8 mouse cellular contexts compared by ENCODE assay signal in genomic region chr11:117057451-117057850, GRCm38 (mm10). TPM values are rescaled to one million over a fixed set of nuclear protein-coding genes. Genes with fewer than 3 reads are reported as not detected.
A peak's percentile ranks its signal among the peaks of the same experiment; 100 is the strongest.
DNase-seq lines count a peak whose midpoint lies in the region; ATAC-seq and TF ChIP-seq lines count a peak whose summit lies in the region.

No protein-coding gene starts in this region.

- ATAC-seq in lung, postnatal 0 days, result no peak
- peak; percentile 38 for ATAC-seq in forebrain, postnatal 0 days
- ATAC-seq in neural tube, embryonic 15.5 days (ENCODE audit: low FRiP score), result peak; percentile 40; the same call in 1 of the 2 replicates
- no peak for ATAC-seq in activated CD4-positive, CD25-positive, alpha-beta regulatory T cell, adult 4 months

- TF ChIP-seq CTCF in lung, postnatal 0 days (IDR thresholded peaks at IDR 0.05), result peak; percentile 71
- peak; percentile 76 for TF ChIP-seq CTCF in forebrain, postnatal 0 days (IDR thresholded peaks at IDR 0.05; ENCODE audit: low read depth)

- peak; percentile 40 for DNase-seq in lung, postnatal 0 days (ENCODE audit: low spot score)
- no peak for DNase-seq in lung, adult 18-20 months
- peak; percentile 45 for DNase-seq in cerebellum, adult 11 months
- peak; percentile 90 for DNase-seq in forebrain, postnatal 0 days
- peak; percentile 83 for DNase-seq in layer of hippocampus, adult 9-11 months
- no peak for DNase-seq in yolk sac, embryonic 10.5 days (ENCODE audit: low spot score)

- no peak overlapping the region for H3K4me3 ChIP-seq in lung, postnatal 0 days (ENCODE audit: low read depth, low read length)
- no peak overlapping the region for H3K4me3 ChIP-seq in forebrain, postnatal 0 days (ENCODE audit: low read depth, low read length)
- no peak overlapping the region for H3K4me3 ChIP-seq in neural tube, embryonic 15.5 days (replicated peaks)

- no peak overlapping the region for H3K4me2 ChIP-seq in lung, postnatal 0 days (replicated peaks; ENCODE audit: low read depth, low read length)
- no peak overlapping the region for H3K4me2 ChIP-seq in forebrain, postnatal 0 days (ENCODE audit: low read depth)
- H3K4me2 ChIP-seq in neural tube, embryonic 15.5 days, result no peak overlapping the region

- H3K9ac ChIP-seq in lung, postnatal 0 days (replicated peaks; ENCODE audit: low read depth), result no peak overlapping the region
- H3K9ac ChIP-seq in forebrain, postnatal 0 days, result no peak overlapping the region
- H3K9ac ChIP-seq in neural tube, embryonic 15.5 days (replicated peaks), result no peak overlapping the region

- 30% methylated on average over 7 of the region's 7 CpGs for WGBS in lung, postnatal 0 days
- WGBS in forebrain, postnatal 0 days, result 22% methylated on average over 7 of the region's 7 CpGs
- 34% methylated on average over 7 of the region's 7 CpGs for WGBS in neural tube, embryonic 15.5 days

- no peaks in the 10 kb centered on the region for H3K27me3 ChIP-seq in lung, postnatal 0 days (replicated peaks; ENCODE audit: insufficient read depth, low read length)
- no peaks in the 10 kb centered on the region for H3K27me3 ChIP-seq in forebrain, postnatal 0 days (ENCODE audit: insufficient read depth, low read length)
- H3K27me3 ChIP-seq in neural tube, embryonic 15.5 days (replicated peaks), result no peaks in the 10 kb centered on the region; the same call in none of the 2 replicates

- no peaks in the 10 kb centered on the region for H3K4me1 ChIP-seq in lung, postnatal 0 days (ENCODE audit: insufficient read depth, low read depth, low read length)
- H3K4me1 ChIP-seq in forebrain, postnatal 0 days (ENCODE audit: insufficient read depth), result peaks cover 15% of the 10 kb centered on the region
- peaks cover 27% of the 10 kb centered on the region for H3K4me1 ChIP-seq in neural tube, embryonic 15.5 days

- no peaks in the 10 kb centered on the region for H3K9me3 ChIP-seq in lung, postnatal 0 days (ENCODE audit: low read length)
- no peaks in the 10 kb centered on the region for H3K9me3 ChIP-seq in forebrain, postnatal 0 days (ENCODE audit: low read length)
- no peaks in the 10 kb centered on the region for H3K9me3 ChIP-seq in neural tube, embryonic 15.5 days (replicated peaks)

- TF ChIP-seq EP300 in lung, postnatal 0 days (IDR thresholded peaks at IDR 0.05), result no peak

- no peak overlapping the region for H3K27ac ChIP-seq in lung, postnatal 0 days (ENCODE audit: low read length)
- peak overlapping the region; percentile 6; the same call in 1 of the 2 replicates for H3K27ac ChIP-seq in forebrain, postnatal 0 days (ENCODE audit: low read depth, low read length)
- no peak overlapping the region; the same call in 1 of the 2 replicates for H3K27ac ChIP-seq in neural tube, embryonic 15.5 days (replicated peaks)

- H3K36me3 ChIP-seq in lung, postnatal 0 days (ENCODE audit: insufficient read depth, low read length), result no peaks in the 10 kb centered on the region
- H3K36me3 ChIP-seq in forebrain, postnatal 0 days (ENCODE audit: insufficient read depth), result no peaks in the 10 kb centered on the region
- H3K36me3 ChIP-seq in neural tube, embryonic 15.5 days, result no peaks in the 10 kb centered on the region

RNA-seq across cellular contexts. Expression of gene Sec14l1, which starts 57.5 kb away (rescaled TPM):
- 62.2 and 62.4 TPM in 2 replicates for polyA plus RNA-seq in lung, postnatal 0 days (2015; fragmentation: Nextera tagmentation; extraction: Ambion mirVana)
- 81.3 and 82.9 TPM in 2 replicates for total RNA-seq in forebrain, postnatal 0 days (2014; rRNA removed)
- 62.1 and 65.1 TPM in 2 replicates for polyA plus RNA-seq in forebrain, postnatal 0 days (2015; fragmentation: Nextera tagmentation; extraction: Ambion mirVana)
- polyA plus RNA-seq in neural tube, embryonic 15.5 days (2015; fragmentation: Nextera tagmentation; extraction: Ambion mirVana), result 52.0 and 52.1 TPM in 2 replicates
- 10 to 100 TPM; 13.9 to 22.7 TPM for polyA plus RNA-seq in activated CD4-positive, CD25-positive, alpha-beta regulatory T cell, adult 4 months (2017; shearing (Covaris generic))

Comparison
In these comparisons a context has a peak if more than half of its experiments do, and no peak if none do; other contexts are left out.
1. DNase-seq: peak in lung, postnatal 0 days (single experiment), cerebellum, adult 11 months (single experiment), forebrain, postnatal 0 days (single experiment) and layer of hippocampus, adult 9-11 months (single experiment); none in lung, adult 18-20 months (0 of 2) and yolk sac, embryonic 10.5 days (single experiment).
2. ATAC-seq: peak in forebrain, postnatal 0 days (single experiment) and neural tube, embryonic 15.5 days (single experiment); none in lung, postnatal 0 days (single experiment) and activated CD4-positive, CD25-positive, alpha-beta regulatory T cell, adult 4 months (single experiment).